Mouse (Mus musculus): ENCODE measurements around the gene Dhcr7. TPM values are rescaled to one million over a fixed set of nuclear protein-coding genes. Genes with fewer than 3 reads are reported as not detected.
A peak's percentile ranks its signal among the peaks of the same experiment; 100 is the strongest.

Dhcr7 gene
- total and polyA plus RNA-seq, 3 experiments = 5.1 to 22.2 (median 5.7) TPM

- 72% methylated on average over 1 of the region's 1 CpGs for WGBS
- DNase-seq = no peak
- intact Hi-C loops (cut with DNase I) = no loop called here
- no peak overlapping the region for H3K4me3 ChIP-seq
- H3K9ac ChIP-seq (ENCODE audit: low read depth, low read length) = no peak overlapping the region
- H3K79me2 ChIP-seq (replicated peaks; ENCODE audit: control insufficient read depth, insufficient read depth, low read length) = no peaks in the 10 kb centered on the region
- H3K36me3 ChIP-seq (ENCODE audit: control insufficient read depth, insufficient read depth, low read length) = no peaks in the 10 kb centered on the region
- TF ChIP-seq CTCF (IDR thresholded peaks at IDR 0.05) (peak; percentile 60), POLR2A (IDR thresholded peaks at IDR 0.05; ENCODE audit: insufficient read depth, low read depth, low read length) (no peak)
- no peak overlapping the region for H3K27ac ChIP-seq
- H3K27me3 ChIP-seq (ENCODE audit: control insufficient read depth, insufficient read depth, low read length) = no peaks in the 10 kb centered on the region
- no peaks in the 10 kb centered on the region for H3K4me1 ChIP-seq (ENCODE audit: control insufficient read depth, insufficient read depth, low read length)
These were observed 14.0 kb upstream of the Dhcr7 start for GRCm38 (mm10) chr7:143808909-143809308.

DNA sequence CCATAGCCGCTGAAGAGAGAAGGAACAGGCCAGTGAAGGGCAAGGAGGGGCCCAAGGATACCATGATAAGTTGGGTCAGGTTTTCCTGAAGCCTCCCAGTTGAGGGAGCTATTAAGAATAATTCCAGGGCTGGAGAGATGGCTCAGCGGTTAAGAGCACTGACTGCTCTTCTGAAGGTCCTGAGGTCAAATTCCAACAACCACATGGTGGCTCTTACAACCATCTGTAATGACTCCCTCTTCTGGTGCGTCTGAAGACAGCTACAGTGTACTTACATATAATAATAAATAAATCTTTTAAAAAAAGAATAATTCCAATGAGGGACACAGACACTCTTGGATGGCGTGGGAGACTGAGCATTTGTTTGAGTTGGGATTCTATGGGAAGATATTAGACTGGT lies 3.7 kb upstream of the Dhcr7 start:
- H3K4me3 ChIP-seq = no peak overlapping the region
- no peaks in the 10 kb centered on the region for H3K36me3 ChIP-seq (ENCODE audit: control insufficient read depth, insufficient read depth, low read length)
- TF ChIP-seq EP300 (IDR thresholded peaks at IDR 0.05; ENCODE audit: insufficient read depth, low read depth, low read length) (no peak), POLR2A (IDR thresholded peaks at IDR 0.05; ENCODE audit: insufficient read depth, low read depth, low read length) (no peak), CTCF (IDR thresholded peaks at IDR 0.05) (no peak)
- intact Hi-C loops (cut with DNase I) = no loop called here
- no peak overlapping the region for H3K27ac ChIP-seq
- H3K27me3 ChIP-seq (ENCODE audit: control insufficient read depth, insufficient read depth, low read length) = no peaks in the 10 kb centered on the region
- WGBS = 69% methylated on average over 4 of the region's 4 CpGs
- H3K79me2 ChIP-seq (replicated peaks; ENCODE audit: control insufficient read depth, insufficient read depth, low read length) = no peaks in the 10 kb centered on the region
- H3K4me1 ChIP-seq (ENCODE audit: control insufficient read depth, insufficient read depth, low read length) = peaks cover 5% of the 10 kb centered on the region
- no peak overlapping the region for H3K9ac ChIP-seq (ENCODE audit: low read depth, low read length)
- DNase-seq = no peak

- TF ChIP-seq POLR2A (IDR thresholded peaks at IDR 0.05; ENCODE audit: insufficient read depth, low read depth, low read length) (no peak), CTCF (IDR thresholded peaks at IDR 0.05) (no peak), EP300 (IDR thresholded peaks at IDR 0.05; ENCODE audit: insufficient read depth, low read depth, low read length) (no peak)
- Histone ChIP-seq H3K4me3 (no peak overlapping the region), H3K4me1 (ENCODE audit: control insufficient read depth, insufficient read depth, low read length) (peaks cover 5% of the 10 kb centered on the region), H3K9ac (ENCODE audit: low read depth, low read length) (no peak overlapping the region), H3K36me3 (ENCODE audit: control insufficient read depth, insufficient read depth, low read length) (no peaks in the 10 kb centered on the region), H3K79me2 (replicated peaks; ENCODE audit: control insufficient read depth, insufficient read depth, low read length) (no peaks in the 10 kb centered on the region), H3K27ac (no peak overlapping the region), H3K27me3 (ENCODE audit: control insufficient read depth, insufficient read depth, low read length) (no peaks in the 10 kb centered on the region)
- DNase-seq = no peak
- 93% methylated on average over 2 of the region's 2 CpGs for WGBS
- intact Hi-C loops (cut with DNase I) = no loop called here
These were observed 1.7 kb upstream of the Dhcr7 start for GRCm38 (mm10) chr7:143821241-143821640.

DNA sequence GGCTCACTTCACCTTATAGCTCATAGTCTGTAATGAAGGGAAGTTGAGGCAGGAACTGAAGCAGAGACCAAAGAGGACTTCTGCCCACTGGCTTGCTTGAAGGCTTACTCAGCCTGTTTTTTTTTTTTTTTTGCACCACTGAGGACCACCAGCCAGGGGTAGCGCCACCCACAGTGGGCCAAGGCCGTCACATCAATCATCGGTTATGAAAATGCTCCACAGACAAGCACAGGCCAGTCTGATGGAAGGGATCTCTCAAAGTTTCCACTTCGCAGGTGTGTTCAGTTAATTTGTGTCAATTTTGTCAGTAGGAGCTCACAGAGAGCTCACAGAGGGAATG lies 291 bp downstream of the Dhcr7 start:
- Histone ChIP-seq H3K27ac (peak overlapping the region; percentile 90), H3K4me3 (peak overlapping the region; percentile 46), H3K36me3 (ENCODE audit: control insufficient read depth, insufficient read depth, low read length) (no peaks in the 10 kb centered on the region), H3K27me3 (ENCODE audit: control insufficient read depth, insufficient read depth, low read length) (no peaks in the 10 kb centered on the region), H3K9ac (ENCODE audit: low read depth, low read length) (peak overlapping the region; percentile 66), H3K4me1 (ENCODE audit: control insufficient read depth, insufficient read depth, low read length) (peaks cover 5% of the 10 kb centered on the region), H3K79me2 (replicated peaks; ENCODE audit: control insufficient read depth, insufficient read depth, low read length) (no peaks in the 10 kb centered on the region)
- peak in 1 of 2 experiments; percentile 31 for DNase-seq
- no peak for TF ChIP-seq CTCF (IDR thresholded peaks at IDR 0.05)
- no peak for TF ChIP-seq EP300 (IDR thresholded peaks at IDR 0.05; ENCODE audit: insufficient read depth, low read depth, low read length)
- no peak for TF ChIP-seq POLR2A (IDR thresholded peaks at IDR 0.05; ENCODE audit: insufficient read depth, low read depth, low read length)
- intact Hi-C loops (cut with DNase I) = loop anchor here (2.0 kb wide), 1 partner anchor 38 kb away; the partner anchor contains the start of gene Mrgpre
- 76% methylated on average over 4 of the region's 4 CpGs for WGBS

DNA sequence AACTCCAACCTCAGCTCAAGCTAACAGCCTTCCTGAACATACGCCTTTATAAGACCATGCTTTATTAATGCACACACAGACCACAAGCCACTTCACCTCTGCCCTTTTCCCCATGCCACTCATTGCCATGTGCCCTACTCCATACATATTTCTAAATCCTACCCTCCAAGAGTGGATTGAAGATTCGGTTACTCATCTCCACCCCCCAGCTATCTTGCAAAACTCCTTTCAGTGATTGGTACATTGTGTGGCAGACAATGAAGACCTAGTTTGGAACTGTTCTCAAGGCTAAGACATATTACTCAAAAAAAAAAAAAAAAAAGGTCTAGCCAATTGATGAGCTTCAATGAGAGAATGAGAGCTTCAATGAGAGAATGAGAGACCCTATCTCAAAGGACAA lies 4.0 kb downstream of the Dhcr7 start:
- 94% methylated on average over 2 of the region's 2 CpGs for WGBS
- Histone ChIP-seq H3K27ac (no peak overlapping the region), H3K4me1 (ENCODE audit: control insufficient read depth, insufficient read depth, low read length) (peaks cover 5% of the 10 kb centered on the region), H3K36me3 (ENCODE audit: control insufficient read depth, insufficient read depth, low read length) (no peaks in the 10 kb centered on the region), H3K79me2 (replicated peaks; ENCODE audit: control insufficient read depth, insufficient read depth, low read length) (no peaks in the 10 kb centered on the region), H3K27me3 (ENCODE audit: control insufficient read depth, insufficient read depth, low read length) (no peaks in the 10 kb centered on the region), H3K9ac (ENCODE audit: low read depth, low read length) (no peak overlapping the region), H3K4me3 (no peak overlapping the region)
- no peak for DNase-seq
- intact Hi-C loops (cut with DNase I) = no loop called here
- no peak for TF ChIP-seq CTCF (IDR thresholded peaks at IDR 0.05)

- Histone ChIP-seq H3K27me3 (ENCODE audit: control insufficient read depth, insufficient read depth, low read length) (no peaks in the 10 kb centered on the region), H3K4me3 (peak overlapping the region; percentile 68), H3K4me1 (ENCODE audit: control insufficient read depth, insufficient read depth, low read length) (peaks cover 1% of the 10 kb centered on the region; the same call in 1 of the 2 replicates), H3K36me3 (ENCODE audit: control insufficient read depth, insufficient read depth, low read length) (no peaks in the 10 kb centered on the region), H3K9ac (ENCODE audit: low read depth, low read length) (peak overlapping the region; percentile 71), H3K27ac (peak overlapping the region; percentile 71), H3K79me2 (replicated peaks; ENCODE audit: control insufficient read depth, insufficient read depth, low read length) (no peaks in the 10 kb centered on the region)
- TF ChIP-seq EP300 (IDR thresholded peaks at IDR 0.05; ENCODE audit: insufficient read depth, low read depth, low read length) (peak; percentile 88; the same call in 1 of the 2 replicates), CTCF (IDR thresholded peaks at IDR 0.05) (peak; percentile 88), POLR2A (IDR thresholded peaks at IDR 0.05; ENCODE audit: insufficient read depth, low read depth, low read length) (peak; percentile 73)
- peak; percentile 92 to 96 for DNase-seq
- intact Hi-C loops (cut with DNase I) = loop anchor here (1.0 to 10.0 kb wide), 2 partner anchors 78 to 245 kb away; no protein-coding TSS in a partner anchor
- under 1% methylated on average over 37 of the region's 37 CpGs for WGBS
These were observed 6.8 kb downstream of the Dhcr7 start for GRCm38 (mm10) chr7:143829504-143830331.

All from heart, adult 2 months (tissue).